Mouse (Mus musculus) right cerebral cortex, postnatal 14 days (tissue): ENCODE measurements around the gene Slc25a39.
A peak's percentile ranks its signal among the peaks of the same experiment; 100 is the strongest.

Experiments
- DNase-seq: peaks from one replicate; pipeline ENCODE4 v3.0.0; 2022

The Slc25a39 gene

GRCm38 (mm10) chr11:102435754-102436470 lies 28.2 kb upstream of the Slc25a39 start:
- no peak for DNase-seq

- no peak for DNase-seq
Observed at GRCm38 (mm10) chr11:102434816-102435705, 27.3 kb upstream of the Slc25a39 start.

GRCm38 (mm10) chr11:102434406-102434805 lies 26.7 kb upstream of the Slc25a39 start:
- peak; percentile 91 for DNase-seq

GRCm38 (mm10) chr11:102433866-102434265 lies 26.1 kb upstream of the Slc25a39 start:
- no peak for DNase-seq

- DNase-seq: no peak
Observed at GRCm38 (mm10) chr11:102432896-102433295, 25.1 kb upstream of the Slc25a39 start.

- DNase-seq: no peak
Observed at GRCm38 (mm10) chr11:102432115-102432843, 24.5 kb upstream of the Slc25a39 start.

GRCm38 (mm10) chr11:102431728-102432114 lies 24.0 kb upstream of the Slc25a39 start:
- DNase-seq: no peak

- DNase-seq: peak; percentile 84
Observed at GRCm38 (mm10) chr11:102431018-102431645, 23.4 kb upstream of the Slc25a39 start.

GRCm38 (mm10) chr11:102430121-102431017 lies 22.6 kb upstream of the Slc25a39 start, which contains the start of gene Grn:
Grn (plus strand) TSS chr11:102430315.
- DNase-seq: peak; percentile 79

GRCm38 (mm10) chr11:102429551-102429950 lies 21.8 kb upstream of the Slc25a39 start:
- DNase-seq: no peak

- no peak for DNase-seq
Observed at GRCm38 (mm10) chr11:102428981-102429540, 21.3 kb upstream of the Slc25a39 start.

- no peak for DNase-seq
Observed at GRCm38 (mm10) chr11:102425555-102426316, 18.0 kb upstream of the Slc25a39 start.

- no peak for DNase-seq
Observed at GRCm38 (mm10) chr11:102424666-102425065, 16.9 kb upstream of the Slc25a39 start.

GRCm38 (mm10) chr11:102421559-102421958 lies 13.8 kb upstream of the Slc25a39 start:
- DNase-seq: no peak

GRCm38 (mm10) chr11:102418887-102419286 lies 11.1 kb upstream of the Slc25a39 start:
- DNase-seq: no peak

- no peak for DNase-seq
Observed at GRCm38 (mm10) chr11:102417160-102417559, 9.4 kb upstream of the Slc25a39 start.

- DNase-seq: no peak
Observed at GRCm38 (mm10) chr11:102415034-102415802, 7.5 kb upstream of the Slc25a39 start.

- no peak for DNase-seq
Observed at GRCm38 (mm10) chr11:102413059-102413458, 5.3 kb upstream of the Slc25a39 start.

GRCm38 (mm10) chr11:102411704-102412103 lies 4.0 kb upstream of the Slc25a39 start:
- DNase-seq: peak; percentile 91

GRCm38 (mm10) chr11:102411061-102411460 lies 3.3 kb upstream of the Slc25a39 start:
- DNase-seq: no peak
